Mouse (Mus musculus) lung, embryonic 16.5 days (tissue): ENCODE data around the gene Isca1. TPM values are rescaled to one million over a fixed set of nuclear protein-coding genes. Genes with fewer than 3 reads are reported as not detected.

Experiments used
- ATAC-seq: fragments of 200-750 bp; cut with Nextera tagmentation; 2 replicates; pipeline ENCODE4 v1.8.0; 2017; ENCODE audit warnings: low read depth, mild to moderate bottlenecking, moderate library complexity
- H3K27ac ChIP-seq: fragments of 300-500 bp; sonication (generic); 2 replicates; pipeline ENCODE4 v1.5.1; 2014; ENCODE audit warnings: mild to moderate bottlenecking, control low read depth, low read length
- H3K27me3 ChIP-seq: fragments of 300-500 bp; sonication (generic); 2 replicates; pipeline ENCODE4 v1.6.1; 2014; ENCODE audit warnings: low read depth, low read length, mixed read lengths; ENCODE audit not compliant: control insufficient read depth, insufficient read depth
- H3K36me3 ChIP-seq: fragments of 300-500 bp; sonication (generic); 2 replicates; pipeline ENCODE4 v1.6.1; 2014; ENCODE audit warnings: low read length; ENCODE audit not compliant: control insufficient read depth, insufficient read depth
- H3K4me1 ChIP-seq: fragments of 300-500 bp; sonication (generic); replicated peaks from 2 replicates; pipeline ENCODE4 v1.6.1; 2014; ENCODE audit warnings: low read length, mixed read lengths; ENCODE audit not compliant: control insufficient read depth, insufficient read depth
- H3K4me2 ChIP-seq: fragments of 300-500 bp; sonication (generic); 2 replicates; pipeline ENCODE4 v1.6.1; 2014; ENCODE audit warnings: low read depth, low read length, control low read depth
- H3K4me3 ChIP-seq: fragments of 300-500 bp; sonication (generic); 2 replicates; pipeline ENCODE4 v1.5.1; 2014; ENCODE audit warnings: mild to moderate bottlenecking, low read length, control low read depth
- H3K9ac ChIP-seq: fragments of 300-500 bp; sonication (generic); 2 replicates; pipeline ENCODE4 v1.6.1; 2014; ENCODE audit warnings: low read length, control low read depth
- H3K9me3 ChIP-seq: fragments of 300-500 bp; sonication (generic); 2 replicates; pipeline ENCODE4 v1.6.1; 2016; ENCODE audit warnings: low read length; ENCODE audit not compliant: control insufficient read depth
- WGBS: fragments of 180-500 bp; shearing (Covaris S2); extraction: QIAGEN DNeasy Blood & Tissue Kit; methylation state at CpG from one replicate; pipeline ENCODE4 v1.1.7; 2014; 5-methylcytosine and 5-hydroxymethylcytosine counted together
- polyA plus RNA-seq: library from polyadenylated mRNA; unstranded; fragments of >200 nt; fragmentation: Nextera tagmentation; extraction: Ambion mirVana; gene quantifications from 2 replicates; pipeline ENCODE4 v1.2.1, GENCODE M21; 2015

The Isca1 gene
- polyA plus RNA-seq, 1 experiment from 2014 or later: 168 TPM

DNA sequence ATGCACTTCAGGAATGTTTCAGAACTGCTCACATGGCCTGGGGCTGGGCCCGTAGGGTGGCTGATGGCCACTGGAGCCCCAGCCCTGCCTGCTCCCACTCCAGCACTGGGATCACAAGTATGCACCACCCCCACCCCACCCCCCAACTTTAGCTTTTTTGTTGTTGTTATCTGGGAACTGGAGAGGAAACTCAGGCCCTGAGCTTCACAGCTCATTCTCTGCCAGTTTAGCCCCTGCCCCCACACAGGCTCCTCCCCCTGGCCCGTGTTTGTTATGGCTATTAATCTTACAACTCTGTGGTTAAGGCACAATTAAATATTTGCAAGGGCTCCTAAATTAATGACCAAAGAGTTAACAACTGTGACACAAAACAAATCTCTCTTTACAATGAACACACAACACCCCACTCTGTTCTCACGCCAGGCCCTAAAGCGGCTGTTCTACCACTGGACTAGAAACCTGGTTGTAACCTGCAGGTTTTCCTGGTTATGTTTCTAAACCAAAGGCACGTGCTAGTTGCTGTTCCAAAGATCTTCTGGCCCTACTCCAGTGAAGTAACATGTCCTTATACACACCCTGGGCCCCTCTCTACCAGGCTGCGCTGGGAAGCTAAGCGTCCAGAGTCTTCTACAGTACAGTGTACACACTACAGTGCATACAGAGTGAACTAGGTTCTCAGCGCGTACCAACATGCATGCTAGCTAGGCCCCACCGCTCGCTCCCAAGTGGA lies 2.7 kb downstream of the Isca1 start:
- peak overlapping the region; percentile 78 for H3K4me2 ChIP-seq
- H3K27me3 ChIP-seq: no peaks in the 10 kb centered on the region
- peak overlapping the region; percentile 88 for H3K4me3 ChIP-seq
- H3K4me1 ChIP-seq: peaks cover 41% of the 10 kb centered on the region
- H3K27ac ChIP-seq: peak overlapping the region; percentile 77
- no peaks in the 10 kb centered on the region for H3K9me3 ChIP-seq
- ATAC-seq: no peak
- 49% methylated on average over 11 of the region's 11 CpGs for WGBS
- H3K9ac ChIP-seq: peak overlapping the region; percentile 30
- 0 out of 2 replicates have a peak, but pooled peaks cover 5% of the 10 kb centered on the region for H3K36me3 ChIP-seq

DNA sequence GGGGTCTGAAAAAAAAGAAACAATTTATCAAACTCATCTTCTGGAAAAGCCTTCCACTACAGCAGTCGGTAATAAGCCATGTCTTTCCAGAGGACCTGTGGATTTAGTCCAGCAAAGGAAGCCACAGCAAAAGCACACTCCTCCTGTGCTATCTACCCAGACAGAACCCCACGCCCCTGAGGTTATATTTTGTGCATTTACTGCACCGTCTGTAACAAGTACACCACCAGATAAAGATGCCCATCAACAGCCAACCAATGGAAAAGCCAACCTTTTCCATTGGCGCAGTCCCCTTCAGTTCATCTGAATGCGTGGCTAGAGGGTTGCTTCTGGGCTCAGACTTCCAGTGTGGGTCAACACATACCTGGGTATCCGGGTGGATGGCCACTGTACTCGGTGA lies 6.8 kb downstream of the Isca1 start:
- Histone ChIP-seq H3K4me1 (peaks cover 21% of the 10 kb centered on the region), H3K4me3 (no peak overlapping the region), H3K36me3 (peaks cover 26% of the 10 kb centered on the region), H3K27me3 (no peaks in the 10 kb centered on the region), H3K9ac (no peak overlapping the region), H3K9me3 (no peaks in the 10 kb centered on the region), H3K4me2 (no peak overlapping the region), H3K27ac (no peak overlapping the region)
- 82% methylated on average over 7 of the region's 7 CpGs for WGBS
- ATAC-seq: no peak

DNA sequence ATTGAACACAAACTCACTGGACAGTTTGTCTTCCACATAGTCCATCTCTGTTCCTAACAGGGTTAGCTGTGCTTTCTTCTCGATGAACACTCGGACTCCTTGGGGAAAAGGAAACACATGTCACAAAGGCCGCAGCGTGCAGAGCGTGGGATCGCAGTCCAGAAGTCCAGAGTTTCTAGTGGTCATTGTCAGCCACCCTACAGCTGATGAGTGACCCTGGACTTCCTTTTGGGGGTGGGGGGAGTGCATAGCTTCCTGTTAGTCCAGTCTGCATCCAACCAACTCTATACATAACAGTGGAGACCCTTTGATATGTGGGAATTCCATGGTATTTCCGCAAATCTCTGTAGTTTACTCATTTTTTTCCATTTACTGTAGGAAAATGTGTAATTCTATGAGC lies 12.7 kb downstream of the Isca1 start:
- Histone ChIP-seq H3K9me3 (no peaks in the 10 kb centered on the region), H3K4me3 (no peak overlapping the region), H3K9ac (no peak overlapping the region), H3K27me3 (no peaks in the 10 kb centered on the region), H3K4me1 (no peaks in the 10 kb centered on the region), H3K36me3 (peaks cover 30% of the 10 kb centered on the region), H3K4me2 (no peak overlapping the region), H3K27ac (no peak overlapping the region)
- peak; percentile 58 for ATAC-seq
- 73% methylated on average over 7 of the region's 7 CpGs for WGBS

DNA sequence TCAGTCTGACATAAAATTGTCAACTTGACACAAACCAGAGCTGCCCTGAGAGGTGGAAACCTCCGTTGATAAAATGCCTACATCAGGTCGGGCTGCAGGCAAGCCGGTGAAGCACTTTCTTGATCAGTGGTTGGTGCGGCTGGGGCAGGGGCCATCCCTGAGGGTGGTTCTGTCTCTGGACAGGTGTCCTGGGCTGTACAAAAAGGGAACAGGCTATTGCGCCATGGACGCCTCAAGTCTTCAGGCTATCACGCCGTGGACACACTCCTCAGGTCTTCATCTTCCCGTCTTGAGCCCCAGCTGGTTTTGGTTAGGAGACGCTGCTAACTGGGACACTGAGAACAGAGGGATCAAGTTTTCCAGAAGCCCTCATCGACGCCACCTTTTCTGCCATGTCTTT lies 19.3 kb downstream of the Isca1 start:
- H3K4me1 ChIP-seq: no peaks in the 10 kb centered on the region

DNA sequence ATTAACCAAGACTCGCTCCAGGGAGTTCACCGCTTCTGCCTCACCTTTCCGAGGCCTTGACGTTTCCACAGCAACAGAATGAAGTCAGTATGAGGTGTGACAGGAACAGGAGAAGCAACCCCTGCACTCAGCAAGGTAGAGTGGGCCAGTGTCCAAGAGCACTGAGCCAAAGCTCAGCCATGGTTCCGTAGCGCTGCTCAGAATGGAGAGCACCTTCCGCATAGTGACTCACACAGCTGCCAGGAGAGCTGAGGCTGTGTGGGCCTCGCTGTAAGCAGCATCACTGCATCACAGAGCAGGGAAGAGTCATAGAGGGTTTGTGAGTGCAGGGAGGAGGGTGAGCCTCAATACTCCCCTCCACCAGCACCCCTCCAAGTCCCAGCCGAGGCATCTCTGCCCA lies 22.9 kb downstream of the Isca1 start, which contains the start of gene 1700014D04Rik:
1700014D04Rik (minus strand) TSS at position 42 of the 400 bp plus-strand sequence.
- no peak for ATAC-seq
- H3K4me1 ChIP-seq: no peaks in the 10 kb centered on the region

More for the DNA sequence above, 19.3 kb downstream of the Isca1 start:
- H3K36me3 ChIP-seq: no peaks in the 10 kb centered on the region; the same call in 1 of the 2 replicates
- no peaks in the 10 kb centered on the region for H3K27me3 ChIP-seq
- H3K4me3 ChIP-seq: no peak overlapping the region
- H3K27ac ChIP-seq: no peak overlapping the region
- no peak overlapping the region for H3K9ac ChIP-seq
- WGBS: 72% methylated on average over 12 of the region's 12 CpGs
- no peaks in the 10 kb centered on the region for H3K9me3 ChIP-seq
- no peak for ATAC-seq
- no peak overlapping the region for H3K4me2 ChIP-seq

DNA sequence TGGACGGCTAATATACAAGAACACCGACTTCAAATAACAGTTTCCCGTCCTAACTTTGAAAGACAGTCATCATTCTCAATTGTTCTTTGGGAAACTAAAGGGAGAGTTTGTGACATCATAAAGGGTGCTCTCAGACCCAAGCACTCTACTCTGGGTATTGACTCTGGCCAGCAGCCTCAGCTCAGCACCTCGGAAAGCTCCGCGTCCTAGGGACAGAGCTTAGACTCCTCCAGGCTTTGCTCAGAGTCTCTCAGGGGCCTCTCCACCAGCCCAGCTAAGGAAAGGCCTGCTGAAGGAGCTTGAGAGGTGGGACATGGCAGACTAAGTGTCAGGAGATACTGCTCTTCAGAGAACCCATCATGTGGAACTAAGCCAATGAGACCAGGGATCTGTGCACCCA lies 23.4 kb downstream of the Isca1 start:
- 0 out of 2 replicates have a peak, but pooled peaks have one; percentile 47 for ATAC-seq
- Histone ChIP-seq H3K9me3 (no peaks in the 10 kb centered on the region), H3K4me2 (no peak overlapping the region), H3K36me3 (no peaks in the 10 kb centered on the region), H3K9ac (no peak overlapping the region), H3K4me1 (no peaks in the 10 kb centered on the region), H3K27ac (no peak overlapping the region), H3K27me3 (no peaks in the 10 kb centered on the region), H3K4me3 (no peak overlapping the region)
- WGBS: 61% methylated on average over 5 of the region's 6 CpGs

More for the DNA sequence above, 22.9 kb downstream of the Isca1 start, which contains the start of gene 1700014D04Rik:
- H3K27ac ChIP-seq: no peak within 1 kb of the TSS
- no peaks in the 10 kb centered on the region for H3K9me3 ChIP-seq
- H3K27me3 ChIP-seq: no peaks in the 10 kb centered on the region
- no peaks in the 10 kb centered on the region for H3K36me3 ChIP-seq
- no peak within 1 kb of the TSS for H3K4me2 ChIP-seq
- no peak within 1 kb of the TSS for H3K4me3 ChIP-seq
- H3K9ac ChIP-seq: no peak within 1 kb of the TSS
- WGBS: 79% methylated on average over 9 of the region's 9 CpGs

DNA sequence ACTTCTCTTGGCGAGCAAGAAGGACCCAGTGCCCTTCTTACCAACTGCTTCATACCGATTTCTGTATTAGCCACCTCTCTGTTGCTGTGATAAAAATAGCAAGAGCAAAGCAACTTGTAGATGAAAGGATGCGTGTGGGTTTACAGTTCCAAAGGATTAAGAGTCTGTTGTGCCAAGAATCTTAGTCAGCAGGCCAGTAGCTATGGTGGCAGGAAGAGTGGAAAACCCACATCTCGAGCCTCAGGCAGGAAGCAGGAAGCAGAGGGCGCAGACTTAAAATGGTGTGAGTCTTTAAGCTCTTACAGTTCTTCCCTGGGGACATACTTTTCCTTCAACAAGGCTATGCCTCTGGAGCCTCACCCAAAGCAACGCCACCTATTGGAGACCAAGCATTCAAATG lies 24.1 kb downstream of the Isca1 start:
- no peaks in the 10 kb centered on the region for H3K4me1 ChIP-seq

DNA sequence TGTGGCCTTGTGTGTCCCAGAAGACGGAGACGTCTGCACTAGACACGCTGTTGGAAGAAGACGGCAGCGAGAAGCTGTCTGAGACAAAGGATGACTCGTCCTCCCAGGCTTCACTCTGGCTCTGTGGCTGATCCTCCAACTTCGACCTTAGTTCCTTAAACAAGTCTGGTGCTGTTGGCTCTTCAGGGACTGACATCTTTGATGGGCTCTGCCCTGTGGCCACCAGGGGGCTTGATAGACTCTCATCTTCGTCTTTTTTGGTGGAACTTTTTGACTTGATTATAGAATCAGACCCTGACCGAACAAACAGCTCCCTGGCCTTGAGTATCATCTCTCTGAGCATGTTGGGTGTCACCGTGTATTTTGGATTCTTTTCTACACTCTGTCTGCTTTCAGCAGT lies 27.9 kb downstream of the Isca1 start:
- no peak overlapping the region for H3K4me3 ChIP-seq

More for the DNA sequence above, 24.1 kb downstream of the Isca1 start:
- Histone ChIP-seq H3K9me3 (no peaks in the 10 kb centered on the region), H3K27me3 (no peaks in the 10 kb centered on the region), H3K9ac (no peak overlapping the region), H3K4me3 (no peak overlapping the region), H3K4me2 (no peak overlapping the region), H3K36me3 (no peaks in the 10 kb centered on the region), H3K27ac (no peak overlapping the region)
- 68% methylated on average over 6 of the region's 6 CpGs for WGBS
- no peak for ATAC-seq

DNA sequence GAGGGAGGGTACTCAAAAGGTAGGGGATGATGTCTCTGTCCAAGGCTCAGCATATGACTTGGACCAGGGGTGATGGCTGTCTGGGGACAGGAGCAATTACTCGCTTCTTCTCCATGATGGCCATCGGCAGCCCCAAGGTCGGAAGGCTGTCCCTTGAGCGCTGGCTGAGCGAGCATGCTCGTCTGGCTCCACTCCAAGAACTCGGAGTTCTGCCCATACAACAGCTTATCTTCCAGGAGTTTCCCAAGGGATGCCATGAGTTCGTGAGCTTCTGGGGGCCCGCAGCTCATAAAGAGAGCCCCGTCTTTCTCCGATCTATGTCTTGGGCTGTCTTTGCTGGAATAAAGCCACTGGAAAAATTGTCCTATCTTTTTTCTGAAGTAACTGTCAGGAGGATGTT lies 28.5 kb downstream of the Isca1 start:
- WGBS: 69% methylated on average over 11 of the region's 11 CpGs
- no peak overlapping the region for H3K4me3 ChIP-seq
- H3K27ac ChIP-seq: no peak overlapping the region
- H3K27me3 ChIP-seq: no peaks in the 10 kb centered on the region
- no peak for ATAC-seq
- H3K9ac ChIP-seq: no peak overlapping the region
- H3K9me3 ChIP-seq: no peaks in the 10 kb centered on the region
- H3K4me2 ChIP-seq: no peak overlapping the region
- no peaks in the 10 kb centered on the region for H3K4me1 ChIP-seq
- no peaks in the 10 kb centered on the region for H3K36me3 ChIP-seq

More for the DNA sequence above, 27.9 kb downstream of the Isca1 start:
- no peak overlapping the region for H3K4me2 ChIP-seq
- H3K9ac ChIP-seq: no peak overlapping the region
- no peaks in the 10 kb centered on the region for H3K4me1 ChIP-seq
- H3K36me3 ChIP-seq: no peaks in the 10 kb centered on the region
- no peaks in the 10 kb centered on the region for H3K9me3 ChIP-seq
- H3K27me3 ChIP-seq: no peaks in the 10 kb centered on the region
- WGBS: 66% methylated on average over 10 of the region's 10 CpGs
- no peak overlapping the region for H3K27ac ChIP-seq
- ATAC-seq: no peak
